Mouse (Mus musculus) myocyte (in vitro differentiated cells): ENCODE data around the gene C1galt1c1. TPM values are rescaled to one million over a fixed set of nuclear protein-coding genes. Genes with fewer than 3 reads are reported as not detected.

ENCODE experiments used
- H3K27me3 ChIP-seq: one replicate; pipeline ENCODE4 v1.6.1; 2011; ENCODE audit not compliant: control insufficient read depth, insufficient read depth, insufficient read length
- H3K36me3 ChIP-seq: one replicate; pipeline ENCODE4 v1.6.1; 2011; ENCODE audit not compliant: control insufficient read depth, insufficient read depth
- H3K4me2 ChIP-seq: one replicate; pipeline ENCODE4 v1.6.1; 2011; ENCODE audit warnings: low read depth, control low read depth
- H3K4me3 ChIP-seq: one replicate; pipeline ENCODE4 v1.5.1; 2011; ENCODE audit warnings: mild to moderate bottlenecking, control low read depth, moderate library complexity
- H3K79me2 ChIP-seq: one replicate; pipeline ENCODE4 v1.6.1; 2011; ENCODE audit not compliant: control insufficient read depth, insufficient read depth
- H3ac ChIP-seq: one replicate; pipeline ENCODE4 v1.6.1; 2011; ENCODE audit not compliant: control insufficient read depth, insufficient read length
- CEBPB ChIP-seq: IDR thresholded peaks from 2 replicates; pipeline ENCODE4 v1.6.1; 2011; ENCODE audit warnings: mild to moderate bottlenecking, moderate library complexity; ENCODE audit not compliant: poor library complexity, insufficient read depth, severe bottlenecking
- E2F4 ChIP-seq: IDR thresholded peaks from one replicate; pipeline ENCODE4 v1.6.1; 2011; ENCODE audit warnings: mild to moderate bottlenecking, control low read depth, moderate library complexity; ENCODE audit not compliant: insufficient read depth
- MAX ChIP-seq: IDR thresholded peaks from one replicate; pipeline ENCODE4 v1.6.1; 2011; ENCODE audit warnings: low read depth, mild to moderate bottlenecking, control low read depth
- MYOD1 ChIP-seq, 3 experiments: IDR thresholded peaks; one replicate each; pipeline ENCODE4 v1.6.1; 2011; ENCODE audit warnings: control low read depth in 2 of 3, low read depth in 2 of 3, mild to moderate bottlenecking in 2 of 3, moderate library complexity in 1 of 3; ENCODE audit not compliant: insufficient read length in 2 of 3, control insufficient read depth in 1 of 3
- MYOG ChIP-seq, 3 experiments: IDR thresholded peaks; one replicate each; pipeline ENCODE4 v1.6.1; 2011; ENCODE audit warnings: control low read depth in 2 of 3, low read depth in 2 of 3, mild to moderate bottlenecking in 2 of 3; ENCODE audit not compliant: insufficient read length in 2 of 3, control insufficient read depth in 1 of 3, insufficient read depth in 1 of 3
- POLR2A ChIP-seq: IDR thresholded peaks from one replicate; pipeline ENCODE4 v1.6.1; 2011; ENCODE audit warnings: low read depth, mild to moderate bottlenecking, control low read depth, moderate library complexity; ENCODE audit not compliant: insufficient read length
- POLR2AphosphoS2 ChIP-seq: IDR thresholded peaks from one replicate; pipeline ENCODE4 v1.6.1; 2011; ENCODE audit warnings: low read depth, control low read depth; ENCODE audit not compliant: insufficient read length
- REST ChIP-seq: IDR thresholded peaks from one replicate; pipeline ENCODE4 v1.6.1; 2011; ENCODE audit warnings: mild to moderate bottlenecking, control low read depth, moderate library complexity; ENCODE audit not compliant: insufficient read depth, insufficient read length
- SRF ChIP-seq: IDR thresholded peaks from one replicate; pipeline ENCODE4 v1.6.1; 2011; ENCODE audit warnings: low read depth; ENCODE audit not compliant: control insufficient read depth, insufficient read length
- TCF12 ChIP-seq: IDR thresholded peaks from one replicate; pipeline ENCODE4 v1.6.1; 2011; ENCODE audit warnings: mild to moderate bottlenecking, control low read depth; ENCODE audit not compliant: poor library complexity, insufficient read depth, severe bottlenecking
- TCF3 ChIP-seq: IDR thresholded peaks from one replicate; pipeline ENCODE4 v1.6.1; 2011; ENCODE audit warnings: low read depth, control low read depth; ENCODE audit not compliant: insufficient read length
- USF1 ChIP-seq: IDR thresholded peaks from one replicate; pipeline ENCODE4 v1.6.1; 2011; ENCODE audit warnings: low read depth, mild to moderate bottlenecking, control low read depth, moderate library complexity
- polyA plus RNA-seq: library from polyadenylated mRNA; unstranded; fragments of >200 nt; fragmentation: generic; extraction: Trizol; gene quantifications from one replicate; pipeline ENCODE4 v1.2.1, GENCODE M21; 2012; ENCODE audit warnings: missing spikeins

C1galt1c1 gene
- polyA plus RNA-seq, 1 experiment: 21.4 TPM

DNA sequence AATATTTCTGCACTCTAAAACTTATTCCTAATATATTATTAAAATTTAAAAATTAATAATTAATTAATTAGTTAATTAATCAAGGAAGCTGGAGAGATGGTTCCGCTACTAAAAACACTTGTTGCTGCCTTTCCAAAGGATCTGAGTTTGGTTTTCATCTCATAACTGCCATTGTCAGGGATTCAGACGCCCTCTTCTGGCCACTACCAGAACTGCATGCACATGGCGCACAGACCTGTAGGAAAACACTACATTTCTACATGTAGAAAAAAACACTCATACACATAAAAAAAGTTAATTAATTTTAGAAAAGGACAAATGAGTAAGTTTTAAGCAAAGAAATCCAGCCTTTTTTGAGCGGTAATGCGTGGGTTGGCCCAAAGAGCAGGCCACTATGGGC is 19.8 kb upstream of the C1galt1c1 start:
- TF ChIP-seq CEBPB: no peak
- TF ChIP-seq E2F4: no peak
- TF ChIP-seq MYOD1 (IDR thresholded peaks at IDR 0.05; ENCODE audit: control insufficient read depth in 1 of 3, insufficient read length in 2 of 3, low read depth in 2 of 3): no peak
- TF ChIP-seq POLR2AphosphoS2: no peak
- TF ChIP-seq TCF3: no peak
- no peak for TF ChIP-seq MYOG (IDR thresholded peaks at IDR 0.05; ENCODE audit: control insufficient read depth in 1 of 3, insufficient read depth in 1 of 3, insufficient read length in 2 of 3, low read depth in 2 of 3)
- TF ChIP-seq MAX: no peak
- no peak for TF ChIP-seq REST
- Histone ChIP-seq H3K79me2 (no peaks in the 10 kb centered on the region), H3K4me3 (no peak overlapping the region), H3K36me3 (no peaks in the 10 kb centered on the region), H3K4me2 (no peak overlapping the region), H3ac (no peak overlapping the region), H3K27me3 (no peaks in the 10 kb centered on the region)

DNA sequence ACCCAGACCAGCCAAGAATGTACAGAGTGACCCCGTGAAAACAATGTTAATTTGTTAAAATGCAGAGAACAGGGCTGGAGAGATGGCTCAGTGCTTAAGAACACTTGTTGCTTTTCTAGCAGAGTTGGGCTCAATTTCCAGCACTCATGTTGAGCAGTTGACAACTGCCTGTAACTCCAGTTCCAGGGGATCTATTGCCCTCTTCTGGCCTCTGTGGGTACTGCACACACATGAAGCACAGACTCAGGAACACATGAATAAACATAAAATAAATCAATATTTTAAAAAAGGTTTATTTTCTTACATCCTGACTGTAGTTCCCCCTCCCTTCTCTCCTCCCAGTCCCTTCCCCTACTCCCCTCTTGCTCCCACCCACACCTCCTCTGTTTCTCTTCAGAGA is 18.3 kb upstream of the C1galt1c1 start:
- TF ChIP-seq REST (no peak), MYOG (IDR thresholded peaks at IDR 0.05; ENCODE audit: control insufficient read depth in 1 of 3, insufficient read depth in 1 of 3, insufficient read length in 2 of 3, low read depth in 2 of 3) (no peak), USF1 (no peak), MYOD1 (IDR thresholded peaks at IDR 0.05; ENCODE audit: control insufficient read depth in 1 of 3, insufficient read length in 2 of 3, low read depth in 2 of 3) (no peak), E2F4 (no peak), TCF12 (no peak), POLR2A (no peak), SRF (no peak), MAX (no peak)
- Histone ChIP-seq H3K4me3 (no peak overlapping the region), H3K4me2 (no peak overlapping the region), H3K79me2 (no peaks in the 10 kb centered on the region), H3K36me3 (no peaks in the 10 kb centered on the region), H3K27me3 (no peaks in the 10 kb centered on the region), H3ac (no peak overlapping the region)

DNA sequence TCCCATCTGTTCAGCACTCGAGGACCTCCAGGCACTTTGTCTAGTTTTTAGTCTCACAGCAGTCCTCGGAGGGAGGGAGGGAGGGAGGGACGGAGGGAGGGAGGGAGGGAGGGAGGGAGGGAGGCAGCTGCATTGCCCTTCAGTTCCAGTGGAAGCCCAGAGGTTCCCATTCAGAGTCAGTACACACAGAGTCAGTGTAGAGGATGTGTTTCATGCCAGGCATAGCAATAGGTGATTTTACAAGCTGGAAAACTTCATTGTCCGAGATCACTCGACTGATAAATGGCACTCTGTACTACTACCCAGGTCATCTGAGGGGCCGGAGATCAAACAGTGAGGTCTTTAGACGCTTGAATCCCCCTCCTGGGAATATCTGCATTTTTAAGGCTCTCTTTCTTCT is 16.3 kb upstream of the C1galt1c1 start:
- Histone ChIP-seq H3ac (no peak overlapping the region), H3K36me3 (no peaks in the 10 kb centered on the region), H3K79me2 (no peaks in the 10 kb centered on the region), H3K27me3 (no peaks in the 10 kb centered on the region), H3K4me2 (no peak overlapping the region), H3K4me3 (no peak overlapping the region)
- TF ChIP-seq TCF3 (no peak), POLR2AphosphoS2 (no peak), MAX (no peak), MYOD1 (IDR thresholded peaks at IDR 0.05; ENCODE audit: control insufficient read depth in 1 of 3, insufficient read length in 2 of 3, low read depth in 2 of 3) (no peak), E2F4 (no peak), USF1 (no peak), SRF (no peak), REST (no peak), CEBPB (no peak), TCF12 (no peak)

DNA sequence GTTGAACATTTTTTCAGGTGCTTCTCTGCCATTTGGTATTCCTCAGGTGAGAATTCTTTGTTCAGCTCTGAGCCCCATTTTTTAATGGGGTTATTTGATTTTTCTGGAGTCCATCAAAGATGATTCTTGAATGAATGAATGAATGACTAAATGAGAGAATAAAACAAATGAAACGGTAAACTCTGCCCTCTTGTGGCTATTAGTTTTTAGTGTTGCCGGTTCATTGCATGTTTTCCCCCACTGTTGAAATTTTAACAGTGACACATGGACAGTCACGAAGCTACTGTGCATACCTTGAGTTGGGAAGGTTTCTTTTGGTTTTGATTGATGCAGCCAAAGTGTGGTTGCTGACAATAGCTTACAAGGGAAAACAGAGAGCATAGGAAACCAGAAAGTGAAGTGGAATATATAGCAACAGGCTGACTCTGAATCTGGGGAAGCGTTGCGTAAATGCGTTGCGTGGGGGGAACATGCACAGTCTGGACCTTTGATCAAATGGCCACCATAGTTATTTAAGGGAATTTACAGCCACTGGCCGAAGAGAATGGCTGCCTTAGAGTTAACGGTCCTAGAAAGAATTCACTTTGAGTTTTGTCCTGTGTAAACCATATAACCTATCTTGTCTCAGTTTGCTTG is 15.6 kb upstream of the C1galt1c1 start:
- no peak overlapping the region for H3ac ChIP-seq
- no peaks in the 10 kb centered on the region for H3K36me3 ChIP-seq
- H3K79me2 ChIP-seq: no peaks in the 10 kb centered on the region
- H3K4me3 ChIP-seq: no peak overlapping the region
- H3K4me2 ChIP-seq: no peak overlapping the region
- no peaks in the 10 kb centered on the region for H3K27me3 ChIP-seq
- no peak for TF ChIP-seq TCF12
- no peak for TF ChIP-seq MYOG (IDR thresholded peaks at IDR 0.05; ENCODE audit: control insufficient read depth in 1 of 3, insufficient read depth in 1 of 3, insufficient read length in 2 of 3, low read depth in 2 of 3)
- TF ChIP-seq REST: no peak
- TF ChIP-seq MYOD1 (IDR thresholded peaks at IDR 0.05; ENCODE audit: control insufficient read depth in 1 of 3, insufficient read length in 2 of 3, low read depth in 2 of 3): no peak
- TF ChIP-seq USF1: no peak
- TF ChIP-seq CEBPB: no peak
- TF ChIP-seq MAX: no peak
- no peak for TF ChIP-seq E2F4
- TF ChIP-seq POLR2AphosphoS2: no peak
- no peak for TF ChIP-seq TCF3
- no peak for TF ChIP-seq SRF
- no peak for TF ChIP-seq POLR2A

DNA sequence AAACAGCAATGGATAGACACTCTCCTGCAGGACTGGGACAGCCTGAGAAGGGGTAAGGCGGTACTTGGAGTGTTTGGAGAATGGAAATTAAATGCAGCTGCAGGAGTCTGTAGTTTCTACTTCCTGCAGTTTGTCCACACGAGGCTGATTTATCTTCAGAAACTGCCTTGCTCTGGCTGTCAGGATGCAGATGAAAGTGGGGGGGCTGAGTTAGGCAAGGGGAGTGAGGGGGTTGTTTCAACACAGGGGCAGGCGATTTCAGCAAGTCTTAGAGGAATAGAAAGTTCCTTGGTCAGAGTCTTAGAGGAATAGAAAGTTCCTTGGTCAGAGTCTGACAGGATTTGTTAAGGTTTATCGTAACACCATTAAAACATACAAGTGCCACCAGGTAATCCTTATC is 7.3 kb upstream of the C1galt1c1 start:
- H3K27me3 ChIP-seq: no peaks in the 10 kb centered on the region
- no peak overlapping the region for H3K4me3 ChIP-seq
- no peaks in the 10 kb centered on the region for H3K36me3 ChIP-seq
- no peak for TF ChIP-seq POLR2A
- TF ChIP-seq MYOG (IDR thresholded peaks at IDR 0.05; ENCODE audit: control insufficient read depth in 1 of 3, insufficient read depth in 1 of 3, insufficient read length in 2 of 3, low read depth in 2 of 3): no peak
- TF ChIP-seq POLR2AphosphoS2: no peak
- no peak for TF ChIP-seq MAX
- no peak for TF ChIP-seq SRF
- TF ChIP-seq E2F4: no peak
- no peak for TF ChIP-seq TCF12
- no peak for TF ChIP-seq USF1
- TF ChIP-seq CEBPB: no peak
- no peak for TF ChIP-seq TCF3
- no peak for TF ChIP-seq MYOD1 (IDR thresholded peaks at IDR 0.05; ENCODE audit: control insufficient read depth in 1 of 3, insufficient read length in 2 of 3, low read depth in 2 of 3)
- TF ChIP-seq REST: no peak
- no peak overlapping the region for H3ac ChIP-seq
- H3K4me2 ChIP-seq: no peak overlapping the region
- no peaks in the 10 kb centered on the region for H3K79me2 ChIP-seq
